Comparison of ENCODE assay signal across 8 mouse cellular contexts in genomic region chr2:5943071-5943470, GRCm38 (mm10). TPM values are rescaled to one million over a fixed set of nuclear protein-coding genes. Genes with fewer than 3 reads are reported as not detected.
A peak's percentile ranks its signal among the peaks of the same experiment; 100 is the strongest.
DNase-seq lines count a peak whose midpoint lies in the region; ATAC-seq and TF ChIP-seq lines count a peak whose summit lies in the region.

No protein-coding gene starts in this region.

- WGBS in hindbrain, embryonic 13.5 days: 31% methylated on average over 4 of the region's 4 CpGs
- 40% methylated on average over 4 of the region's 4 CpGs for WGBS in midbrain, embryonic 10.5 days

- TF ChIP-seq POLR2A in MEL (IDR thresholded peaks at IDR 0.05; ENCODE audit: control insufficient read depth in 1 of 2, insufficient read depth in 1 of 2, low read depth in 1 of 2, low read length in 2 of 2, poor library complexity in 1 of 2): no peak

- TF ChIP-seq EP300 in MEL (IDR thresholded peaks at IDR 0.05; ENCODE audit: low read depth in 1 of 2, low read length in 2 of 2): no peak

- peak; percentile 26 for ATAC-seq in hindbrain, embryonic 13.5 days (ENCODE audit: low FRiP score)

- peak overlapping the region; percentile 66 for H3K9ac ChIP-seq in MEL (ENCODE audit: control insufficient read depth, low read depth, low read length, poor library complexity, severe bottlenecking)
- H3K9ac ChIP-seq in hindbrain, embryonic 13.5 days: 0 out of 2 replicates have a peak overlapping the region, but pooled peaks have one; percentile 87

- H3K9me3 ChIP-seq in MEL (replicated peaks; ENCODE audit: insufficient read depth, low read length): no peaks in the 10 kb centered on the region
- no peaks in the 10 kb centered on the region for H3K9me3 ChIP-seq in hindbrain, embryonic 13.5 days
- no peaks in the 10 kb centered on the region for H3K9me3 ChIP-seq in midbrain, embryonic 10.5 days (replicated peaks)

- DNase-seq in heart, adult 11 months: peak; percentile 85
- DNase-seq in heart, adult 18-20 months: no peak
- no peak for DNase-seq in MEL (ENCODE audit: low read depth, low spot score)
- DNase-seq in midbrain, embryonic 10.5 days (ENCODE audit: low spot score): no peak
- DNase-seq in c-Kit-positive CD71-positive TER-119-positive erythroid progenitor cells, embryonic 14.5 days (ENCODE audit: low spot score): no peak
- DNase-seq in cerebellum, adult 9-10 months: no peak
- DNase-seq in kidney, postnatal 25 days: no peak

- no peak for TF ChIP-seq RAD21 in MEL (IDR thresholded peaks at IDR 0.05; ENCODE audit: low read depth, low read length)

- H3K36me3 ChIP-seq in MEL (ENCODE audit: control insufficient read depth in 1 of 2, insufficient read depth in 2 of 2, low read length in 2 of 2): peaks cover 0 to 26% of the 10 kb centered on the region in 2 experiments; a peak in 2 of 4 replicates
- H3K36me3 ChIP-seq in hindbrain, embryonic 13.5 days: no peaks in the 10 kb centered on the region
- H3K36me3 ChIP-seq in midbrain, embryonic 10.5 days: no peaks in the 10 kb centered on the region

- peak overlapping the region; percentile 78 for H3K4me2 ChIP-seq in hindbrain, embryonic 13.5 days

- H3K79me2 ChIP-seq in MEL (ENCODE audit: control insufficient read depth, insufficient read depth, low read length, poor library complexity): no peaks in the 10 kb centered on the region

- peak overlapping the region; percentile 83 to 100 for H3K4me3 ChIP-seq in MEL (ENCODE audit: control insufficient read depth in 1 of 2, insufficient read depth in 1 of 2, low read depth in 2 of 2, low read length in 2 of 2)
- H3K4me3 ChIP-seq in hindbrain, embryonic 13.5 days: peak overlapping the region; percentile 61
- peak overlapping the region; percentile 73 for H3K4me3 ChIP-seq in midbrain, embryonic 10.5 days

- H3K27me3 ChIP-seq in MEL (ENCODE audit: control insufficient read depth in 1 of 2, insufficient read depth in 2 of 2, low read length in 2 of 2): no peaks in the 10 kb centered on the region
- no peaks in the 10 kb centered on the region for H3K27me3 ChIP-seq in hindbrain, embryonic 13.5 days
- no peaks in the 10 kb centered on the region for H3K27me3 ChIP-seq in midbrain, embryonic 10.5 days (ENCODE audit: low read depth, poor library complexity, severe bottlenecking)

- peaks cover 22 to 27% of the 10 kb centered on the region in 2 experiments for H3K4me1 ChIP-seq in MEL (ENCODE audit: control insufficient read depth in 1 of 2, insufficient read depth in 2 of 2, low read length in 2 of 2)
- H3K4me1 ChIP-seq in hindbrain, embryonic 13.5 days (replicated peaks): peaks cover 20% of the 10 kb centered on the region
- peaks cover 10% of the 10 kb centered on the region for H3K4me1 ChIP-seq in midbrain, embryonic 10.5 days

- H3K27ac ChIP-seq in MEL (ENCODE audit: control insufficient read depth, low read depth, low read length): no peak overlapping the region
- H3K27ac ChIP-seq in hindbrain, embryonic 13.5 days: no peak overlapping the region
- H3K27ac ChIP-seq in midbrain, embryonic 10.5 days (replicated peaks): no peak overlapping the region

- TF ChIP-seq CTCF in MEL (IDR thresholded peaks at IDR 0.05 in 2 of 3, conservative IDR thresholded peaks at IDR 0.05 in 1 of 3; ENCODE audit: control insufficient read depth in 1 of 3, insufficient read depth in 1 of 3, low read depth in 2 of 3, low read length in 3 of 3, poor library complexity in 1 of 3, severe bottlenecking in 1 of 3): no peak

TF ChIP-seq in MEL, 35 proteins besides CTCF, POLR2A, EP300 and RAD21:
- TF ChIP-seq RCOR1 (IDR thresholded peaks at IDR 0.05; ENCODE audit: low read depth, low read length) (no peak), MYB (IDR thresholded peaks at IDR 0.05; ENCODE audit: low read depth, low read length) (no peak), MXI1 (IDR thresholded peaks at IDR 0.05; ENCODE audit: low read depth, low read length) (no peak), CHD2 (IDR thresholded peaks at IDR 0.05; ENCODE audit: low read length) (no peak), POLR2AphosphoS2 (IDR thresholded peaks at IDR 0.05; ENCODE audit: low read length) (no peak), ZC3H11A (IDR thresholded peaks at IDR 0.05; ENCODE audit: low read depth, low read length) (no peak), BHLHE40 (IDR thresholded peaks at IDR 0.05; ENCODE audit: borderline replicate concordance, low read depth, low read length) (no peak), MAX (IDR thresholded peaks at IDR 0.05; ENCODE audit: low read length) (no peak), JUND (IDR thresholded peaks at IDR 0.05; ENCODE audit: low read depth, low read length) (no peak), ELF1 (IDR thresholded peaks at IDR 0.05; ENCODE audit: low read depth, low read length) (no peak), E2F4 (IDR thresholded peaks at IDR 0.05; ENCODE audit: borderline replicate concordance, low read depth, low read length) (no peak), ZKSCAN1 (IDR thresholded peaks at IDR 0.05; ENCODE audit: low read depth, low read length) (no peak), GABPA (IDR thresholded peaks at IDR 0.05; ENCODE audit: low read depth, low read length) (no peak), KAT2A (conservative IDR thresholded peaks at IDR 0.05; ENCODE audit: low read depth, low read length) (no peak), CHD1 (IDR thresholded peaks at IDR 0.05; ENCODE audit: low read depth, low read length) (no peak), MAZ (IDR thresholded peaks at IDR 0.05; ENCODE audit: low read depth, low read length) (no peak), ETS1 (IDR thresholded peaks at IDR 0.05; ENCODE audit: low read depth, low read length) (no peak), TBP (IDR thresholded peaks at IDR 0.05; ENCODE audit: low read depth, low read length) (no peak), SIN3A (IDR thresholded peaks at IDR 0.05; ENCODE audit: low read length) (no peak), USF1 (IDR thresholded peaks at IDR 0.05; ENCODE audit: low read depth, low read length) (no peak)

RNA-seq across cellular contexts. Expression of gene Dhtkd1, which starts 0.5 kb away (rescaled TPM):
- 1 to 10 TPM; 4.2 to 5.1 TPM for total RNA-seq in heart, adult 18-20 months (2021)
- total RNA-seq in MEL (2012; rRNA removed): 1.5 and 1.6 TPM in 2 replicates
- 1 to 10 TPM in 1 of 2 experiments, not detected in 1; 1.6 TPM for polyA plus RNA-seq in MEL (2012; ENCODE audit: insufficient read depth in 1 of 2, insufficient read length in 2 of 2, low read depth in 1 of 2, low replicate concordance in 2 of 2, missing spikeins in 1 of 2)
- polyA plus RNA-seq in hindbrain, embryonic 13.5 days (2015; fragmentation: Nextera tagmentation; extraction: Ambion mirVana): 7.1 and 7.4 TPM in 2 replicates
- 5.3 and 5.6 TPM in 2 replicates for polyA plus RNA-seq in midbrain, embryonic 10.5 days (2016; fragmentation: Nextera tagmentation; extraction: Ambion mirVana)

RNA-seq across cellular contexts. Expression of gene Upf2, which starts 8.2 kb away (rescaled TPM):
- 10 to 100 TPM; 19.4 to 20.5 TPM for total RNA-seq in heart, adult 18-20 months (2021)
- 15.2 and 15.3 TPM in 2 replicates for total RNA-seq in MEL (2012; rRNA removed)
- 10 to 100 TPM in 1 of 2 experiments, not detected in 1; 30.9 TPM for polyA plus RNA-seq in MEL (2012; ENCODE audit: insufficient read depth in 1 of 2, insufficient read length in 2 of 2, low read depth in 1 of 2, low replicate concordance in 2 of 2, missing spikeins in 1 of 2)
- 9.1 and 10.1 TPM in 2 replicates for polyA plus RNA-seq in hindbrain, embryonic 13.5 days (2015; fragmentation: Nextera tagmentation; extraction: Ambion mirVana)
- polyA plus RNA-seq in midbrain, embryonic 10.5 days (2016; fragmentation: Nextera tagmentation; extraction: Ambion mirVana): 10.3 TPM in 2 replicates

RNA-seq across cellular contexts. Expression of gene Sec61a2, which starts 47.8 kb away (rescaled TPM):
- total RNA-seq in heart, adult 18-20 months (2021): 10 to 100 TPM; 10.2 to 11.0 TPM
- total RNA-seq in MEL (2012; rRNA removed): 13.9 and 17.8 TPM in 2 replicates
- 10 to 100 TPM in 1 of 2 experiments, not detected in 1; 32.3 TPM for polyA plus RNA-seq in MEL (2012; ENCODE audit: insufficient read depth in 1 of 2, insufficient read length in 2 of 2, low read depth in 1 of 2, low replicate concordance in 2 of 2, missing spikeins in 1 of 2)
- 98.1 and 101 TPM in 2 replicates for polyA plus RNA-seq in hindbrain, embryonic 13.5 days (2015; fragmentation: Nextera tagmentation; extraction: Ambion mirVana)
- polyA plus RNA-seq in midbrain, embryonic 10.5 days (2016; fragmentation: Nextera tagmentation; extraction: Ambion mirVana): 91.0 and 91.6 TPM in 2 replicates
